Mouse (Mus musculus) kidney, adult 2 months (tissue): Measurements from ENCODE around the gene Krtdap. TPM values are rescaled to one million over a fixed set of nuclear protein-coding genes. Genes with fewer than 3 reads are reported as not detected.
"Not testable (repeated sequence)": the region's sequence is repeated elsewhere in the genome, so short reads cannot be mapped to it uniquely, and the experiment has no call there.

ENCODE experiments used
- DNase-seq: peaks from one replicate; pipeline ENCODE4 v3.0.0; 2021
- H3K27ac ChIP-seq: fragments of 200-500 bp; 2 replicates; pipeline ENCODE4 v1.5.1; 2012; ENCODE audit warnings: low read depth, low read length, control low read depth, inconsistent platforms; ENCODE audit not compliant: insufficient read depth
- H3K27me3 ChIP-seq: fragments of 200-500 bp; replicated peaks from 2 replicates; pipeline ENCODE4 v1.6.1; 2012; ENCODE audit warnings: mild to moderate bottlenecking, moderate library complexity, low read length, inconsistent platforms; ENCODE audit not compliant: control insufficient read depth, insufficient read depth
- H3K36me3 ChIP-seq: fragments of 200-500 bp; 2 replicates; pipeline ENCODE4 v1.6.1; 2012; ENCODE audit warnings: mild to moderate bottlenecking, moderate library complexity, low read length, inconsistent platforms; ENCODE audit not compliant: control insufficient read depth, insufficient read depth
- H3K4me1 ChIP-seq: fragments of 200-500 bp; 2 replicates; pipeline ENCODE4 v1.6.1; 2011; ENCODE audit warnings: low read length; ENCODE audit not compliant: control insufficient read depth, insufficient read depth
- H3K4me3 ChIP-seq: fragments of 200-500 bp; 2 replicates; pipeline ENCODE4 v1.5.1; 2011; ENCODE audit warnings: mild to moderate bottlenecking, low read depth, low read length, control low read depth; ENCODE audit not compliant: insufficient read depth
- CTCF ChIP-seq: fragments of 200-500 bp; conservative IDR thresholded peaks from 2 replicates; pipeline ENCODE4 v1.5.1; 2011; ENCODE audit warnings: low read depth, mild to moderate bottlenecking, control low read depth, low read length, moderate library complexity, mixed read lengths; ENCODE audit not compliant: insufficient read depth, insufficient read length
- POLR2A ChIP-seq: fragments of 200-500 bp; IDR thresholded peaks from one replicate; pipeline ENCODE4 v1.6.1; 2011; ENCODE audit warnings: low read depth, low read length, control low read depth
- WGBS: fragments of 180-500 bp; shearing (Covaris S2); methylation state at CpG from one replicate; pipeline ENCODE4 v1.1.7; 2018; 5-methylcytosine and 5-hydroxymethylcytosine counted together
- polyA plus RNA-seq: library from polyadenylated mRNA; depleted of rRNA; stranded (reverse); fragments of >200 nt; gene quantifications from 2 replicates; pipeline ENCODE4 v1.2.3, GENCODE M21; 2012; rRNA removed

Gene Krtdap
- polyA plus RNA-seq, 1 experiment: not detected

- Histone ChIP-seq H3K27me3 (no peaks in the 10 kb centered on the region), H3K4me3 (no peak overlapping the region), H3K4me1 (no peaks in the 10 kb centered on the region), H3K36me3 (no peaks in the 10 kb centered on the region), H3K27ac (no peak overlapping the region)
- no peak for DNase-seq
- TF ChIP-seq CTCF (no peak), POLR2A (no peak)
- 93% methylated on average over 10 of the region's 10 CpGs for WGBS
Measured at GRCm38 (mm10) chr7:30826660-30827059, 39.0 kb downstream of the Krtdap start.

DNA sequence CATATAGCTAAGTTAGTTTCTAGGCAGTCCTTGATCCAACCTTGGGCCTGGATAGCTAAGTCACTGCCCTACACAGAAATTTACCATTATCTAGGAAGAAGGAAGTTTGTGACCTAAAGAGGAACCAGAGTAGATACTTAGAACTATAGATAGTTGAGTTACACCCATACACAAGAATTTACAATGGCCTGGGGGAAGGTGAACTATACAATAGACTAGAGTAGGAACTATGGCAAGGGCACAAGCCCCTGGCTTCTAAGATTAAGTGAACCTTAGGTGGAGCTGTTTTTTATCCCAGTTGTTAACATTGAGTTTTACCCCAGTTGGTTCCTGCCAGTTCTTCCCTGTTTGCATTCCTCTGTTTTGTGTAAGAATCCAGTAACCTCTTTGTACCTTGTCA, 41.2 kb downstream of the Krtdap start:
- not testable (repeated sequence) for H3K27me3 ChIP-seq, H3K4me3 ChIP-seq, H3K36me3 ChIP-seq, H3K4me1 ChIP-seq, H3K27ac ChIP-seq, DNase-seq

- Histone ChIP-seq H3K4me1 (no peaks in the 10 kb centered on the region), H3K4me3 (no peak overlapping the region), H3K36me3 (no peaks in the 10 kb centered on the region), H3K27me3 (no peaks in the 10 kb centered on the region), H3K27ac (no peak overlapping the region)
- no peak for DNase-seq
- 82% methylated on average over 3 of the region's 3 CpGs for WGBS
- TF ChIP-seq POLR2A: no peak
- no peak for TF ChIP-seq CTCF
Measured at GRCm38 (mm10) chr7:30829428-30829827, 41.7 kb downstream of the Krtdap start.

- Histone ChIP-seq H3K4me1 (no peaks in the 10 kb centered on the region), H3K27ac (no peak overlapping the region), H3K36me3 (no peaks in the 10 kb centered on the region), H3K4me3 (no peak overlapping the region), H3K27me3 (no peaks in the 10 kb centered on the region)
- TF ChIP-seq CTCF: no peak
- no peak for TF ChIP-seq POLR2A
- no peak for DNase-seq
- WGBS: 83% methylated on average over 14 of the region's 17 CpGs
Measured at GRCm38 (mm10) chr7:30832261-30832660, 44.6 kb downstream of the Krtdap start.

GRCm38 (mm10) chr7:30832684-30833083, 45.0 kb downstream of the Krtdap start:
- not testable (repeated sequence) for H3K4me1 ChIP-seq, DNase-seq, H3K36me3 ChIP-seq, H3K27ac ChIP-seq, H3K4me3 ChIP-seq, H3K27me3 ChIP-seq
- 56% methylated on average over 8 of the region's 11 CpGs for WGBS

- TF ChIP-seq POLR2A (no peak), CTCF (no peak)
- H3K27me3 ChIP-seq: no peaks in the 10 kb centered on the region
- no peak for DNase-seq
- no peaks in the 10 kb centered on the region for H3K36me3 ChIP-seq
- no peak overlapping the region for H3K27ac ChIP-seq
- no peak overlapping the region for H3K4me3 ChIP-seq
- H3K4me1 ChIP-seq: peaks cover 3% of the 10 kb centered on the region; the same call in 1 of the 2 replicates
Measured at GRCm38 (mm10) chr7:30837277-30837676, 49.6 kb downstream of the Krtdap start.

GRCm38 (mm10) chr7:30840306-30840705, 52.6 kb downstream of the Krtdap start:
- H3K4me1 ChIP-seq: peaks cover 3% of the 10 kb centered on the region; the same call in 1 of the 2 replicates

More at GRCm38 (mm10) chr7:30840306-30840705, 52.6 kb downstream of the Krtdap start:
- Histone ChIP-seq H3K36me3 (no peaks in the 10 kb centered on the region), H3K4me3 (no peak overlapping the region), H3K27me3 (no peaks in the 10 kb centered on the region), H3K27ac (no peak overlapping the region)
- DNase-seq: no peak
- WGBS: 69% methylated on average over 3 of the region's 3 CpGs
- TF ChIP-seq POLR2A (no peak), CTCF (no peak)

Other genes starting within 250 kb of the Krtdap start
- gene Hspb6, start 235.7 kb upstream of the Krtdap start, polyA plus RNA-seq: 21.6 and 50.4 TPM in 2 replicates
- gene Proser3, start 235.6 kb upstream of the Krtdap start, polyA plus RNA-seq: 7.1 and 8.5 TPM in 2 replicates
- 29.0 and 33.8 TPM in 2 replicates for gene Lin37, start 228.1 kb upstream of the Krtdap start, polyA plus RNA-seq
- gene U2af1l4, start 224.6 kb upstream of the Krtdap start, polyA plus RNA-seq: 47.9 and 54.5 TPM in 2 replicates
- gene Gm49396, start 224.6 kb upstream of the Krtdap start, polyA plus RNA-seq: 1.5 and 1.9 TPM in 2 replicates
- 168 and 223 TPM in 2 replicates for gene Psenen, start 224.3 kb upstream of the Krtdap start, polyA plus RNA-seq
- gene Igflr1, start 222.5 kb upstream of the Krtdap start, polyA plus RNA-seq: 5.2 and 5.4 TPM in 2 replicates
- 26.7 and 31.6 TPM in 2 replicates for gene Kmt2b, start 199.2 kb upstream of the Krtdap start, polyA plus RNA-seq
- 1.3 and 1.4 TPM in 2 replicates for gene Zbtb32, start 189.0 kb upstream of the Krtdap start, polyA plus RNA-seq
- 23.6 and 34.5 TPM in 2 replicates for gene Upk1a, start 175.0 kb upstream of the Krtdap start, polyA plus RNA-seq
- 1,228 and 1,575 TPM in 2 replicates for gene Cox6b1, start 161.7 kb upstream of the Krtdap start, polyA plus RNA-seq
- not detected in 2 replicates for gene Etv2, start 152.0 kb upstream of the Krtdap start, polyA plus RNA-seq
- 46.0 and 51.4 TPM in 2 replicates for gene Rbm42, start 137.6 kb upstream of the Krtdap start, polyA plus RNA-seq
- gene Haus5, start 122.9 kb upstream of the Krtdap start, polyA plus RNA-seq: 8.9 and 9.1 TPM in 2 replicates
- gene Pmis2, start 116.3 kb upstream of the Krtdap start, polyA plus RNA-seq: not detected in 2 replicates
- 0.96 and 1.4 TPM in 2 replicates for gene 2200002J24Rik, start 89.0 kb upstream of the Krtdap start, polyA plus RNA-seq
- gene Atp4a, start 75.7 kb upstream of the Krtdap start, polyA plus RNA-seq: 33.1 and 39.1 TPM in 2 replicates
- 457 and 511 TPM in 2 replicates for gene Tmem147, start 58.4 kb upstream of the Krtdap start, polyA plus RNA-seq
- gene Gapdhs, start 44.2 kb upstream of the Krtdap start, polyA plus RNA-seq: 0.31 and 0.86 TPM in 2 replicates
- gene Sbsn, start 36.4 kb upstream of the Krtdap start, polyA plus RNA-seq: 1.4 and 1.9 TPM in 2 replicates
- gene Dmkn, start 24.1 kb upstream of the Krtdap start, polyA plus RNA-seq: 2.1 and 2.2 TPM in 2 replicates
- 1.2 and 1.4 TPM in 2 replicates for gene Ffar2, start 35.9 kb downstream of the Krtdap start, polyA plus RNA-seq
- gene Ffar3, start 68.3 kb downstream of the Krtdap start, polyA plus RNA-seq: 0.07 and 0.08 TPM in 2 replicates
- 0.03 and 0.48 TPM in 2 replicates for gene Ffar1, start 73.7 kb downstream of the Krtdap start, polyA plus RNA-seq
- gene Cd22, start 92.4 kb downstream of the Krtdap start, polyA plus RNA-seq: 0.42 and 11.2 TPM in 2 replicates
- 0.71 and 0.94 TPM in 2 replicates for gene Mag, start 127.0 kb downstream of the Krtdap start, polyA plus RNA-seq
- 1.1 TPM in 1 of 2 replicates, not detected in the other for gene Hamp2, start 136.8 kb downstream of the Krtdap start, polyA plus RNA-seq
- not detected in 2 replicates for gene Hamp, start 156.1 kb downstream of the Krtdap start, polyA plus RNA-seq
- gene Usf2, start 168.9 kb downstream of the Krtdap start, polyA plus RNA-seq: 118 and 124 TPM in 2 replicates
- gene Lsr, start 185.6 kb downstream of the Krtdap start, polyA plus RNA-seq: 60.7 and 70.2 TPM in 2 replicates
- 9.1 and 12.7 TPM in 2 replicates for gene Fam187b, start 185.9 kb downstream of the Krtdap start, polyA plus RNA-seq